Mouse (Mus musculus) liver, embryonic 14.5 days (tissue): ENCODE data around the gene Cnp.

Experiments used
- CTCF ChIP-seq: IDR thresholded peaks from 2 replicates; pipeline ENCODE4 v1.5.1; 2016; ENCODE audit warnings: antibody characterized with exemption, low read depth, control low read depth
- EP300 ChIP-seq: IDR thresholded peaks from 2 replicates; pipeline ENCODE4 v1.6.1; 2016; ENCODE audit warnings: antibody characterized with exemption, low read depth

GRCm38 (mm10) chr11:100528375-100529165 is 46.1 kb upstream of the Cnp start:
- no peak for TF ChIP-seq CTCF
- TF ChIP-seq EP300 = no peak
